Mouse (Mus musculus) C2C12 (cell line): Measurements from ENCODE around the gene Mybph.

Experiments
- CEBPB ChIP-seq: IDR thresholded peaks from one replicate; pipeline ENCODE4 v1.6.1; 2011; ENCODE audit warnings: low read depth, mild to moderate bottlenecking, control low read depth, moderate library complexity
- CTCF ChIP-seq: IDR thresholded peaks from one replicate; pipeline ENCODE4 v1.5.1; 2011; ENCODE audit not compliant: control insufficient read depth, insufficient read depth, insufficient read length
- FOSL1 ChIP-seq: IDR thresholded peaks from one replicate; pipeline ENCODE4 v1.8.0; 2011; ENCODE audit warnings: mild to moderate bottlenecking, low read length; ENCODE audit not compliant: poor library complexity, insufficient read depth, severe bottlenecking
- MAX ChIP-seq: IDR thresholded peaks from one replicate; pipeline ENCODE4 v1.6.1; 2011; ENCODE audit warnings: mild to moderate bottlenecking, control low read depth
- MYOD1 ChIP-seq: IDR thresholded peaks from one replicate; pipeline ENCODE4 v1.6.1; 2011; ENCODE audit warnings: low read depth; ENCODE audit not compliant: control insufficient read depth, insufficient read length
- MYOG ChIP-seq: IDR thresholded peaks from one replicate; pipeline ENCODE4 v1.6.1; 2011; ENCODE audit not compliant: control insufficient read depth, insufficient read length; ENCODE audit errors: extremely low read depth
- USF1 ChIP-seq: IDR thresholded peaks from one replicate; pipeline ENCODE4 v1.6.1; 2011; ENCODE audit warnings: low read depth, mild to moderate bottlenecking, control low read depth, moderate library complexity

GRCm38 (mm10) chr1:134191192-134191591 lies 2.1 kb upstream of the Mybph start:
- no peak for TF ChIP-seq CTCF
- no peak for TF ChIP-seq MAX
- TF ChIP-seq CEBPB: no peak
- TF ChIP-seq MYOG: no peak
- TF ChIP-seq USF1: no peak
- no peak for TF ChIP-seq MYOD1
- TF ChIP-seq FOSL1: no peak
